Mouse (Mus musculus) lung, postnatal 0 days (tissue): ENCODE measurements around the gene Lpp.

Source experiments
- CTCF ChIP-seq: IDR thresholded peaks from 2 replicates; pipeline ENCODE4 v1.5.1; 2016; ENCODE audit warnings: antibody characterized with exemption, mild to moderate bottlenecking
- EP300 ChIP-seq: IDR thresholded peaks from 2 replicates; pipeline ENCODE4 v1.6.1; 2016; ENCODE audit warnings: antibody characterized with exemption, mild to moderate bottlenecking, control low read depth

GRCm38 (mm10) chr16:24982828-24983227 lies 589.5 kb downstream of the Lpp start:
- TF ChIP-seq CTCF, result no peak
- TF ChIP-seq EP300, result no peak
